Mouse (Mus musculus): ENCODE data around the gene Iqce.

DNA sequence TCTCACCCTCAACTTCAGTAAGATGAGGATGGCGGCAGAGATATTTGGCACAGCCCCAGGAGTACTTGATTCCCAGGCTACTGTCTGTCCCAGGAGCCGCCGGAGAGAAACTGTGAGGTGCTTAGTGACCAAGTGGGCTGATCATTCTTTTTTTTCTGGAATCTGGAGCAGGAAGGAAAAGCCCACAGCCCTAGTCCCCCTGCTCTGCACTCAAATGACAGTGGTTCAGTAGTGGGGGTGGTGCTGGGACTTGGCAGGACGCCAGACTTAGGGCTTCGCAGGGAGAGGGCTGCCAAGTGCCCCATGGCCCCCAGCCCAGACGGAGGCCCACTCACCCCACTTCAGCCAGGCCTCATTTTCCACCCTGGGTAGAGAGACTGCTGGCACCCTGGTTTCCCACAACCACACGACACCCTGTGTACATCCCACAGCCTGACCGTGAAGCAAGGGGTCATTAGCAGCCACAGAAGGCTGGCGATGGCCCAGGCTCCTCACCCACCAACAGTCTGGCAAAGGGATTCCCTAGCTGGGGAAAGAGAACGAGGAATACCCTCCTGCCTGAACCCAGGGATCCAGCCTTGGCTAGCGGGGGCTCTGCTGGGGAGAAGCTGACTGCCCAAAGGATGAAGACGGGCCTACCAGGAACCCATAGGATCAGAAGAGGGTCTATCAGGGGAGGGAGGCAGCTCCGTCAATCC is 54.2 kb downstream of the Iqce start:
- TF ChIP-seq CTCF (IDR thresholded peaks at IDR 0.05; ENCODE audit: low read depth, low read length), result no peak
- no peak for TF ChIP-seq POLR2A (IDR thresholded peaks at IDR 0.05; ENCODE audit: extremely low read depth, insufficient read depth, low read length)
